Mouse (Mus musculus): ENCODE data around the gene Tbc1d8. TPM values are rescaled to one million over a fixed set of nuclear protein-coding genes. Genes with fewer than 3 reads are reported as not detected.

The Tbc1d8 gene
- polyA plus RNA-seq, 1 experiment = 8.0 TPM

DNA sequence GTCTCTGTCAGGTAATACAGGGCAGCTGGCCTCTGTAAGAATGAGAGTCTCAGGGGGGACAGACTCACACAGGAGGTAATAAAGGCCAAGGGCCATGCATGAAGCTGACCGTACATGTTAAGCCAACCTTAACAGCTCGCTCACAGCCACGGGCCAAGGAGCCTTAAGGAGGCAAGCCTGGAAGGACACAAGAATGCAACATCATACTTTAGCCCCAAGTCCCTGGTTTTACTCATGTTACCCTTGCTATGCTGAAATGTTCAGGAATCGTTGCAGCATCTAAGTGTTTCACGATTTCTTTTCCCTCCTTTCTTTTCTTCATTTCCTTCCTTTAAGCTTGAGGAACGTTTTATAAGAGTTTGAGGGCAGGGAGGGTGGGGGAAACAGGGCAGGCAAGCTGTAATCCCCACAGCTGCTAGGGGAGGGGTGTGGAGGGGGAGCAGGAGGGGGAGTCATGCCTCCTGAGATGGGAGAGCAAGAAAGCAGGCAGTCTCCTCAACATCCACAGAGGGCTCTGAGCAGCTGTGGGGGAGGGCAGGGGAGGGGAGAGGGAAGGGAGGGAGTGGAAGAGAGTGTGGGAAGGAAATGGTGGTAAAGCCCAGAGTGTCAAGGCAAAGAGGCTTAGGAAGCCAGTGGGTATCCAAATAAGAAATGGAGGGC lies 28.4 kb downstream of the Tbc1d8 start:
- WGBS = 44% methylated on average over 6 of the region's 6 CpGs
- DNase-seq (ENCODE audit: low read depth, low spot score) = no peak

DNA sequence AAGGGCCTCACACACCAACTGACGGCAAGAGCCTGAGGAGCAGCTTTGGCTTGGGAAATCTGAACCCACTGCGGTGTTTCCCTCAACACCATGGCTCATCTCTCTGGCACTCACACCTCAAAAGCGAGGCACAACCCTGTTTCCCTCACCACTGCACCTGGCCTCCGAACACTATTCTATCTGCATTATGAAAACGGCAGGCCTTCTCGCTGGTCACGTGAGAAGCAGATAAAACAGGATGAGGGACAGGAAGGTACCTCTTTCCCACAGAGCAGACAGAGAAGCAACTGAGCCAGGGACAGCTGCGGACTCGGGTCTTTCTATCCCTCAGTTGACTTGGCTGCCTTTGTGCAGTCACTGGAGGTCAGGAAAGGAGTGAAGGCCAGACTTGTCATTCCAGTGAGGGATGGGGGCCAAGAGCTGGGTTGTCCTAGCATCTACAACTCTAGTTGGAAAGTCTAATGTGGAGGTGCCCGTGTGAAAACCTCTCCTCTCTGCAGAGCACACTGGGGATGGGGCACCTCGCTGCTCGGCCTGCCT lies 29.2 kb downstream of the Tbc1d8 start:
- no peak for DNase-seq (ENCODE audit: low read depth, low spot score)
- 81% methylated on average over 12 of the region's 12 CpGs for WGBS

DNA sequence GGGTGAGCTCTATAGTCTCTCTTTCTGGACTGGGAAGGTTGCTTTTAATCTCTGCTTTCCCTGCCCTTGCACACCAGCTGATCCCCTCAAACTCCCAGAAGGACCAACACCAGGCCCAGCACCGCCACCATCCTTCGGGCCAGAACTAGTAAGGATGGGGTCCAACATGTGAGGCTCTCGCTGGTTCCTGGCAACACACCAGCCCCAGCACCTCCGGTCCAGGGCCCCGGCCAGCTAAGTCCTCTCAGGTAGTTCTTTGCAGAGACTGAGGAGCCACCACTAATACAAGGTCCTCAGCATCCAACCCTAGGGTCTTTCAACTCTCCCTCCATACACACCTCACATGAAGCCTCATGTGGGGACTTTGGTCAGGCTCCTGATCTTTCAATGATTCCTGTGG lies 29.7 kb downstream of the Tbc1d8 start:
- DNase-seq (ENCODE audit: low read depth, low spot score) = no peak
- 96% methylated on average over 5 of the region's 5 CpGs for WGBS

- 69% methylated on average over 5 of the region's 5 CpGs for WGBS
- no peak for DNase-seq (ENCODE audit: low read depth, low spot score)
Observed at GRCm38 (mm10) chr1:39448238-39448637, 30.3 kb downstream of the Tbc1d8 start.

DNA sequence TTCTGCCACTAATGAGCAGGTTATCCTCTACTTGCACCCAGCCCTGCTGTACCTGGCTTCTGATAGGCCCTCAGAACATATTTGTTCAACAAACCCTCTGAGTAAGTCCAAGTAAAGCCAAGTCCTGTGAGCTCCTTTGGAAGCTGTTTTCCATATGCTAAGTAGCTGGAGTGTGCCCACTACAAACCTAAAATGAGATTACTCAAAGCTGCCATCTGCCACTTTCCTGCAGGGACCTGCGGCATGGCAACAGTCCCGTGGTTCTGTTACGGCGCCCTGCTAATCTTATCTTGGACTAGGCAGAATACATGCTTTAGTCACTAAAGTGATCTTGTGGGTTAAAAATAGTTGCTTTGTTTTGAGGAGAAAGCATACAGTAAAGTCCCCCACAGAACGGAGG lies 32.4 kb downstream of the Tbc1d8 start:
- no peak for DNase-seq (ENCODE audit: low read depth, low spot score)
- WGBS = 84% methylated on average over 5 of the region's 5 CpGs

DNA sequence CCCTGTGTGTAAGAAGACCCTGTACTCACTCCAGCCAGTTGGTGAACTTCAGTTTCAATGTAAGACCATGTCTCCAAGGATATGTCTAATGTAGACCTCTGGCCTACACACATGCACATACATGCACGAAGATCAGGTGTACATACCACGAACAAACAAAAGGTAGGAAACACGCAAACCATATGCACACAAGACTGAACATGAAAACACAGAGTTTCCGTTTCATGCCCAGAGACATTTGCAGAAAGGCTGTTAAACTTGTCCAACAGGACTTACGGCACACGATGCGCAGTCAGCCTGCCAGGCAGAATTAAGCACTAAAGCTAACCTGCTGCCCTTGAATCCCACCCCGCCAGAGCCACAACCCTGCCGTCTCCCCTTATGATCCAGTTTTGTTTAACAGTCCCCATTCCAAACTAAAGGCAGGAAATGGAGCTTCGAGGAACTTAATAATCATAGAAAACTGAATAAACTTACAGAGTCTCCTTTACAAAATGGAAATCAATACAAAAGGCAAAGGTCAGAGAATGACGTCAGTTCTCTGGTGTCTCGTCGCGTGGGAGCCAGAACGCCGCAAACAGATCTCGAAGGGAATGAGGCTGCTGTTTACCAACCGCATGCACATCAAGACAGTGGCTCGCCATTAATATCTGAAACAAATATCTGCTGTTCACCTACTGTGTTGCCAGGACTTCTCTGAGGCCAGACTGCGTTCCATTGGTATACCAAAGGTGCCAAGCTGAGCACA lies 33.1 kb downstream of the Tbc1d8 start:
- WGBS = 43% methylated on average over 20 of the region's 20 CpGs
- DNase-seq (ENCODE audit: low read depth, low spot score) = no peak

GRCm38 (mm10) chr1:39443764-39444163 lies 34.8 kb downstream of the Tbc1d8 start:
- WGBS = 68% methylated on average over 8 of the region's 8 CpGs
- DNase-seq (ENCODE audit: low read depth, low spot score) = no peak

- DNase-seq (ENCODE audit: low read depth, low spot score) = no peak
Observed at GRCm38 (mm10) chr1:39441686-39442085, 36.9 kb downstream of the Tbc1d8 start.

DNA sequence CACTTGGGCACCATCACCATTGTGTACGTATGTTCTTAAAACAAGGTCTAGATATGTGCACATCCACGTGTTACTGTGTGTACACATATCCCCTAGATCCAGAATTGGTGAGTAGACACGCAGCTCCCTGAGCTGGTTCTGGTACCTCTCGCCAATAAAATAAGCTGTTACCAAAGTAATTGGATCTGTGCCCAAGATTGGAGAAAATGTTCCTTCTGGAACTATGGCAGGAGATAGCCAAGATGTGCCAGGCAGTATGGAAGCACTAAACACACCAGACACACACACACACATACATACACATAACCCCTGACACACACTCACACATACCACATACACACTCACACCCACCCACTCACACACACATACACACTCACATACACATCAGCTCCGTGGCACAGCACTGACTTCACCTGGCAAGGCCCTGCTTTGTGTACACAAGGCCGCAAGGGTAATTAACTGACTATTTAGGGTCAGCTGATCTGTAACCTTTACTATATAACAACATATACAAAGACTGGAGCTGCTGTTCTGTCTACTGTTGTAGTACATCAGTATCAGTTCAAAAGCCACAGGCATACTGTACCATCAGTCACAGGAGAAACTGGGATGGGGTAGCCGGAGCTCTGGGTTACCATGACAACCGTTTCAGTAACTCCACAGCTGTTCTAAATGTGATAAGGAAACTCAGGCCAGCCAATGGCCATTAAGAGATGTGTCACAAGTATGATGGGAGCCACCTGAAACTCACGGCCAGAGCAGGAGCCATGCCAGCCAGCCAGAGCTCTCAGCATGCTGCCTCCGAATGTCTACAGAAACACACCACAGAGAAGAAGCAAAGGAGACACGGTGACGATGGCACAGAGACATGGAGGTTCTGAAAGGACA lies 38.6 kb downstream of the Tbc1d8 start:
- WGBS = 48% methylated on average over 12 of the region's 12 CpGs
- no peak for DNase-seq (ENCODE audit: low read depth, low spot score)

More at GRCm38 (mm10) chr1:39441686-39442085, 36.9 kb downstream of the Tbc1d8 start:
- 83% methylated on average over 6 of the region's 6 CpGs for WGBS

DNA sequence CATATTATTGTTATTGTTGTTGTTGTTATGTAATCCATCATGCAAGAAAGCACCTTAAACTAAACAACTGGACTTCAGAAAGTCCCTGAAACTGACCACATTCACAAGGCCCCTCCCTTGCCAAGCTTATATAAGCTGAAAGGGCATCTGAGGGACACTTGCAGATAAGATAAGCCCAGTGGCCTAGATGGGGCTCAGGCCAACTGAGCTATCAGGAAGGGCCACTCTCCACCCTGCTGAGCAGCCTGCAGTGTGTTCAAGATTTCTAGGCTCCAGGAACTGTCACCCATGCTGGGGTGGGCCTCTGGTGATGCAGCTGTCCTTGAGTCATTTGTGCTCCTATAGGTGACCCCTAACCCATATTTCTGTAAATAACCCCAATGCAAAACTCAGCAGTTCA lies 39.9 kb downstream of the Tbc1d8 start:
- DNase-seq (ENCODE audit: low read depth, low spot score) = no peak

DNA sequence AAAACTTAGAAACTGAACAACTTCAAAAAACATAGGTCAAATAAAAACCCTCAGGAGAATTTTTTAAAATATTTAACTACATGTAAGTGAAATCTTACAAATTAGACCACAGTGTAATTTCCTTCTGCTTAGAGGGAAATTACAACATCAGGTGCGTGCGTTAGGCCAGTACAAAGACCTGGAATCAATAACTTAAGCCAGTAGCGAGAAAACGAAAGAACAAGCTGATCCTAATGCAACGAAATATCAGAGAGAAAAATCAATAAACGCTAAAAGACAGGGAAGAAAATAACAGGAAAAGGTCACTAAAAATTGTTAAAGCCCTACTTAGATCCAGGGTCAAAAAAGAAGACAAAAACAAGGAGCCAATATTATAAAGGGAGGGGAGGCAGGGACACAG lies 44.3 kb downstream of the Tbc1d8 start:
- DNase-seq (ENCODE audit: low read depth, low spot score) = no peak
- 85% methylated on average over 6 of the region's 6 CpGs for WGBS

GRCm38 (mm10) chr1:39430020-39430419 lies 48.5 kb downstream of the Tbc1d8 start:
- no peak for DNase-seq (ENCODE audit: low read depth, low spot score)
- WGBS = 52% methylated on average over 9 of the region's 9 CpGs

GRCm38 (mm10) chr1:39429015-39429414 lies 49.5 kb downstream of the Tbc1d8 start:
- no peak for DNase-seq (ENCODE audit: low read depth, low spot score)
- WGBS = 96% methylated on average over 5 of the region's 5 CpGs

GRCm38 (mm10) chr1:39428280-39428679 lies 50.3 kb downstream of the Tbc1d8 start:
- DNase-seq (ENCODE audit: low read depth, low spot score) = no peak
- 81% methylated on average over 4 of the region's 4 CpGs for WGBS

DNA sequence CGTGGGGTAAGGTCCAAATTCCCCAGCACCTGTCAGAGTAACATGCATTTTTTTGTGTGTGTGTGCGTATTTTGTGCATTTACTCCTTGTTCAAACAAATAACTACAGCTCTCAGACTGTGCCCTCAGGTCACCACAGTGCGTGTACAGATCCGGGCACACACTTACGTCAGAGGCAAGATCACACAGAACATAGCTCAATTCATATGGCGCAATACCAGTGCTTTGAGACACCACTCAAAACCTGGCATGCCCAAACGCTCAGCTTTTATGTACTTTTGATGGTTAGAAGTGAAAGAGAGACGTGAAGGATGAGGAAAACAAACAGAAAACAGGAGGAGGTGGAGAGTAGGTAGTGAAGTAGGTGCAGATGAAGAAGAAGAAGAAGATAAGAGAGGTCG lies 53.1 kb downstream of the Tbc1d8 start:
- 84% methylated on average over 9 of the region's 9 CpGs for WGBS
- no peak for DNase-seq (ENCODE audit: low read depth, low spot score)

DNA sequence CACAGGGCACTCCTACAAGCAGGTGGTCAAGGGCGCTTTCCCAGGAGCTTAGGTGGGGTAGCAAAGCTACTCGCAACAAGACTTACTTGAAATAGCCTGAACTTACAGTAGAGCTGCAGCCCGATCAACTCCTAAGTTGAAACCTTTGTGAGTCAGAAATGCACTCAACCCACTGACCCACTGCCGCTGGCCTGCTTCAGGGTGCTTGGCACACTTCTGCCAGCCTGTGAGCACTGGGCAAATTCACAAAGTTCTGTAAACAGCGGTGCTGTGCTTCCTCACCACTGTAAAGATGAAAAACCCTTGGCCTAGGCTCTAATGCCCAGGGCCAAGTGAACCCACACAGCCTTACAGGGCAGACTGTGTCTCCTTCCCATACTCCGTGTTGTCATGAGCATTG lies 57.6 kb downstream of the Tbc1d8 start:
- 95% methylated on average over 6 of the region's 6 CpGs for WGBS

DNA sequence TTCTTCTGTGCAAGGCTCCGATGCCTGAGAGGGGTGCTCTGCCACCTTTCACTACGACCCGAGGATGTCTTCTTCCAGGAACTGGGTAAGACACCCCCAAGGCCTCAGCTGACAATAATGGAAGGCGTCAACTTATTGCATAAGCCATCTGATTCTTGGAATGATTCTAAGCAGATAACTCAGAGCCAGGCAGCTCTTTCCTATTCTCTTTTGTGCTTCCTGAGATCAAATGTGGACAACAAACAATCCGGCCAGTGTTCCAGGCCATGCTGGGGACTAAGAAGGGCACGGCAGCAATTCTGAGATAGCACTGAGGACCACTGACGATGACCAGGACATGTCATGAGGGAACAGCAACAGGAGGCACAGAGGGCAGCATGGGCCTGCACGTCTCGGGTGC lies 59.7 kb downstream of the Tbc1d8 start:
- no peak for DNase-seq (ENCODE audit: low read depth, low spot score)
- WGBS = 84% methylated on average over 9 of the region's 9 CpGs

More for the DNA sequence above, 57.6 kb downstream of the Tbc1d8 start:
- DNase-seq (ENCODE audit: low read depth, low spot score) = no peak

DNA sequence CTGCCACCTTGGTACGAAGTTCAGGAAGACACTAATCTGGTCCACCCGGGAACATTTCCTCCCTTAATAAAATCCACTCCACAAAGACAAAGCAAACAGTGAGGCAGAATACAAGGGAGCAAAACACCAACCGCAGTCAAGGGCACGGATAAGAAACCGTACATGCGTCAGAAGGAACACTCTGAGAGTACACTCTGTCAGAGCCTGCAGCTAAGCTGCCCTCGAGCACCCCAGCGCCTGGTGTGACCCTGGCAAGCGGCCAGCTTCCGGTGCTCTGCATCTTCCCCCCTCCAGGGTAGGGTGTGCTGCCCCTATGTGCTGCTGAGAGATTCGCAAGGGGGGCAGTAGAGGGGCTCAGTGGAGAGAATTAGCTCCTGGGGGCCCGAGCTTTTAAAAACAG lies 60.7 kb downstream of the Tbc1d8 start:
- DNase-seq (ENCODE audit: low read depth, low spot score) = no peak
- WGBS = 13% methylated on average over 12 of the region's 12 CpGs

DNA sequence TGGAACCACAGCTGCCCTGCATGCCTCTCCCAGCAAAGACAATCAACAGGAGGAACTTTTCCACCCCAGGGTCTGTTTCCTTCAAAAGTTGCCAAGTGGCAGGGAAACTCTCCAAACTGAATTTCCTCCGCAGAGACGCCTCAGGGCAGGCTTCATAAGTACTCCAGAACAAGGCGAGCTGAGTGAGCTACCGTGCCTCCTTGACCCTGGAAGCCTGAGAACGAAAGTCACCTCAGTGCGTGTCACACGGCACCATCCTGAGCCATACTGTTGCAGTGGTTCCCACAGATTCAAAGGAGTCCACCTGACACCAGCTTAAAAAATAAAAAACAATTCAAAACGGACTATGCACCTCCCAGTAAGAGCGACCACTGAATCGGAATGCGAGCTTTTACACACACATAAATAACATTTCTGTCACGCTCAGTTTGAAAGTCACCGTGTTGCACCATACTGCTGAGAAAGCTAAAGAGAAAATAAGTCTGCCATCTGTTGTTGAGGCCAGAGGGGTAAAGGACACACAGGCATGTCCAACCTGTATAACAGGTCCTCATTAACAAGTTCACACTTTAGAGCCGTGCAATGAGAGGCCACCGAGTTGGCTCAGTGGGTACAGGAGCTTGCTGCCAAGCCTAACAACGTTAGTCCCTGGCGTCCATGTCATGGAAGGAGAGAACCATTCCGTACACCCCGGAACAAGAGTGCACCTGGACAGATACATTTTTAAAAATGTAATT lies 68.3 kb downstream of the Tbc1d8 start:
- WGBS = 49% methylated on average over 19 of the region's 19 CpGs

DNA sequence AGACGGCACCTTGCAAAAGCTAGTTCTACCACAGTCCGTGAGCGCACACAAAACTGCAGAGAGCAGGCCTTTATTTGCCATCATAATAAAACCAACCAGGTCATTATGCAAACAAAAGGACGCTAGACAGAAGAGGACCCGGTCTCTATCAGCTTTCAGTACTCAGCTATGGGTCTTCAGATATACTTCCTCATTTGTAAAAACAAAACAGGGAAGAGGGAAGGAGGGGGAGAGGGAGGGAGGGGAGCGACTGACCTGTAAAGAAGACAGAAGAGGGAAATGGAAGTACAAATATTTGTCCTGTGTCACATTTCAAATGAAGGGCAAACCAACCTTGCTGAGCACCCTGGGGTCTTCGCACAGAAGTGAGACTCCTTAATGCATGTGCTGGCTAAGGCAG lies 69.9 kb downstream of the Tbc1d8 start:
- 27% methylated on average over 7 of the region's 7 CpGs for WGBS
- no peak for DNase-seq (ENCODE audit: low read depth, low spot score)

More for the DNA sequence above, 68.3 kb downstream of the Tbc1d8 start:
- no peak for DNase-seq (ENCODE audit: low read depth, low spot score)

All from large intestine, adult 2 months (tissue).